Mouse (Mus musculus) ES-E14 (cell line): ENCODE results near the gene Snrnp35.

Source experiments
- CHD2 ChIP-seq: IDR thresholded peaks from 2 replicates; pipeline ENCODE4 v1.6.1; 2014; ENCODE audit warnings: mild to moderate bottlenecking, low read depth, low read length, inconsistent platforms
- ZC3H11A ChIP-seq: IDR thresholded peaks from 2 replicates; pipeline ENCODE4 v1.6.1; 2012; ENCODE audit warnings: low read depth, mild to moderate bottlenecking, inconsistent platforms, low read length, borderline replicate concordance
- ZNF384 ChIP-seq: IDR thresholded peaks from 2 replicates; pipeline ENCODE4 v1.6.1; 2012; ENCODE audit warnings: low read depth, low read length, inconsistent platforms

- TF ChIP-seq CHD2 (no peak), ZC3H11A (no peak), ZNF384 (no peak)
These were observed 13.9 kb downstream of the Snrnp35 start for GRCm38 (mm10) chr5:124496614-124497514.
